Mouse (Mus musculus): ENCODE measurements around the gene Dtx3. TPM values are rescaled to one million over a fixed set of nuclear protein-coding genes. Genes with fewer than 3 reads are reported as not detected.

Gene Dtx3
- polyA plus RNA-seq, 1 experiment from 2014 or later = 234 TPM

GRCm38 (mm10) chr10:127217177-127217576 lies 21.6 kb upstream of the Dtx3 start:
- H3K9ac ChIP-seq (replicated peaks) = no peak overlapping the region
- H3K9me3 ChIP-seq = no peaks in the 10 kb centered on the region
- no peak overlapping the region for H3K4me2 ChIP-seq (replicated peaks)
- H3K27me3 ChIP-seq = no peaks in the 10 kb centered on the region
- ATAC-seq = no peak
- H3K36me3 ChIP-seq = no peaks in the 10 kb centered on the region
- H3K4me3 ChIP-seq (replicated peaks) = no peak overlapping the region
- no peaks in the 10 kb centered on the region for H3K4me1 ChIP-seq (replicated peaks)
- no peak overlapping the region for H3K27ac ChIP-seq

DNA sequence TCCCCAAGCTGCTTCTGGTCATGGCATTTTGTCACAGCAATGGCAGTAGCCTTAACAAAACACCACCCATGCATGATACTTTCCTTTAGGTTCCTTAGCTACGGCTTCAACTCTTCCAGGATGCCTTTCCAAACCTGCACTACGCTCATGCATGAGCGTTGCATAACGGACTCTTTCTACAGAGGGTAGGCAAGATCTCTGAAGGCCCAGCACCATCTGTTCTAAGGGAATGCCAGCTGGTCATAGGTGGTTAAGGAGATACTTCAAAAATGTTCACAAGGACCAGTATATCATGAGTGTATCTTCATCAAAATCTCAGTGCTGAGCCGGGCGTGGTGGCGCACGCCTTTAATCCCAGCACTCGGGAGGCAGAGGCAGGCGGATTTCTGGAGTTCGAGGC lies 20.9 kb upstream of the Dtx3 start:
- Histone ChIP-seq H3K36me3 (no peaks in the 10 kb centered on the region), H3K4me2 (replicated peaks) (no peak overlapping the region), H3K4me1 (replicated peaks) (no peaks in the 10 kb centered on the region), H3K27ac (no peak overlapping the region), H3K9ac (replicated peaks) (no peak overlapping the region), H3K27me3 (no peaks in the 10 kb centered on the region), H3K4me3 (replicated peaks) (no peak overlapping the region), H3K9me3 (no peaks in the 10 kb centered on the region)
- WGBS = 94% methylated on average over 11 of the region's 11 CpGs
- no peak for ATAC-seq

GRCm38 (mm10) chr10:127214422-127214803 lies 18.9 kb upstream of the Dtx3 start:
- Histone ChIP-seq H3K27me3 (no peaks in the 10 kb centered on the region), H3K4me2 (replicated peaks) (no peak overlapping the region), H3K4me3 (replicated peaks) (no peak overlapping the region), H3K4me1 (replicated peaks) (peaks cover 15% of the 10 kb centered on the region), H3K36me3 (no peaks in the 10 kb centered on the region), H3K9me3 (no peaks in the 10 kb centered on the region), H3K27ac (no peak overlapping the region), H3K9ac (replicated peaks) (no peak overlapping the region)
- ATAC-seq = no peak
- 67% methylated on average over 1 of the region's 1 CpGs for WGBS

- no peak overlapping the region for H3K4me3 ChIP-seq (replicated peaks)
- no peak overlapping the region for H3K9ac ChIP-seq (replicated peaks)
- 86% methylated on average over 13 of the region's 13 CpGs for WGBS
- no peak overlapping the region for H3K4me2 ChIP-seq (replicated peaks)
- H3K4me1 ChIP-seq (replicated peaks) = peaks cover 15% of the 10 kb centered on the region
- H3K9me3 ChIP-seq = no peaks in the 10 kb centered on the region
- no peak for ATAC-seq
- no peaks in the 10 kb centered on the region for H3K36me3 ChIP-seq
- no peaks in the 10 kb centered on the region for H3K27me3 ChIP-seq
- no peak overlapping the region for H3K27ac ChIP-seq
Observed at GRCm38 (mm10) chr10:127213704-127214421, 18.3 kb upstream of the Dtx3 start.

- no peaks in the 10 kb centered on the region for H3K9me3 ChIP-seq
- H3K27me3 ChIP-seq = no peaks in the 10 kb centered on the region
- H3K4me3 ChIP-seq (replicated peaks) = no peak overlapping the region
- peaks cover 15% of the 10 kb centered on the region for H3K4me1 ChIP-seq (replicated peaks)
- H3K9ac ChIP-seq (replicated peaks) = no peak overlapping the region
- H3K27ac ChIP-seq = no peak overlapping the region
- WGBS = 95% methylated on average over 8 of the region's 8 CpGs
- ATAC-seq = no peak
- H3K4me2 ChIP-seq (replicated peaks) = no peak overlapping the region
- peaks cover 5% of the 10 kb centered on the region for H3K36me3 ChIP-seq
Observed at GRCm38 (mm10) chr10:127213272-127213671, 17.7 kb upstream of the Dtx3 start.

- WGBS = under 1% methylated on average over 47 of the region's 47 CpGs
- peaks cover 21% of the 10 kb centered on the region for H3K36me3 ChIP-seq
- no peaks in the 10 kb centered on the region for H3K9me3 ChIP-seq
- ATAC-seq = peak; percentile 96
- peaks cover 15% of the 10 kb centered on the region for H3K4me1 ChIP-seq (replicated peaks)
- peak within 1 kb of the TSS; percentile 68 for H3K4me3 ChIP-seq (replicated peaks)
- peak within 1 kb of the TSS; percentile 81 for H3K9ac ChIP-seq (replicated peaks)
- H3K27me3 ChIP-seq = no peaks in the 10 kb centered on the region
- peak within 1 kb of the TSS; percentile 81 for H3K4me2 ChIP-seq (replicated peaks)
- H3K27ac ChIP-seq = no peak within 1 kb of the TSS
Observed at GRCm38 (mm10) chr10:127211414-127211854, 15.9 kb upstream of the Dtx3 start, which contains the start of gene Pip4k2c. Pip4k2c (minus strand) TSS chr10:127211585.

DNA sequence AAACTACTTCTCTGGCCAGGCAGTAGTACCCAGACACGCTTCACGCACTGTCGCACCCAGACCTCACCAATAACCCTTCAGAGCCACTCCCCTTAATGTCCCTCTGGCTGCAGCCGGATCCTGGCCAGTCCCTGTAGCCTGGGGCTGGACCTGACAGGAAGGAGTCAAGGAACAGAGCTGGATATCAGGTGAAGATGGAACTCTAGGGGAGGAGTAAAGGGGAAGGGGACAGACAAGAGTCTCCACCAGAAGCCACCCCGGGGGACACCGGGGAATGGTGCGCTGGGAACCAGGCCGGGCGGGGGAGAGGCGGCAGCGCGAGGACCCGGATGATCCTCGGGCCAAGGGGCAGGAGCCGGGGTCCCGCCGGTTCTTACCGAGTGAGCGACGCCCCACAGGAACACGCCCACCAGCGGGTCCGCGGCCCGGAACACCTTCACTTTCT lies 15.5 kb upstream of the Dtx3 start:
- peak overlapping the region; percentile 68 for H3K4me3 ChIP-seq (replicated peaks)
- under 1% methylated on average over 25 of the region's 25 CpGs for WGBS
- peak overlapping the region; percentile 81 for H3K4me2 ChIP-seq (replicated peaks)
- peak overlapping the region; percentile 81 for H3K9ac ChIP-seq (replicated peaks)
- no peaks in the 10 kb centered on the region for H3K27me3 ChIP-seq
- H3K27ac ChIP-seq = no peak overlapping the region
- no peaks in the 10 kb centered on the region for H3K9me3 ChIP-seq
- H3K4me1 ChIP-seq (replicated peaks) = peaks cover 15% of the 10 kb centered on the region
- ATAC-seq = peak; percentile 74
- H3K36me3 ChIP-seq = peaks cover 26% of the 10 kb centered on the region

- Histone ChIP-seq H3K9ac (replicated peaks) (no peak overlapping the region), H3K4me3 (replicated peaks) (peak overlapping the region; percentile 68), H3K4me2 (replicated peaks) (peak overlapping the region; percentile 81), H3K27me3 (no peaks in the 10 kb centered on the region), H3K4me1 (replicated peaks) (peaks cover 15% of the 10 kb centered on the region), H3K9me3 (no peaks in the 10 kb centered on the region), H3K27ac (no peak overlapping the region), H3K36me3 (peaks cover 35% of the 10 kb centered on the region)
- 89% methylated on average over 13 of the region's 13 CpGs for WGBS
- ATAC-seq = no peak
Observed at GRCm38 (mm10) chr10:127209928-127210570, 14.5 kb upstream of the Dtx3 start.

DNA sequence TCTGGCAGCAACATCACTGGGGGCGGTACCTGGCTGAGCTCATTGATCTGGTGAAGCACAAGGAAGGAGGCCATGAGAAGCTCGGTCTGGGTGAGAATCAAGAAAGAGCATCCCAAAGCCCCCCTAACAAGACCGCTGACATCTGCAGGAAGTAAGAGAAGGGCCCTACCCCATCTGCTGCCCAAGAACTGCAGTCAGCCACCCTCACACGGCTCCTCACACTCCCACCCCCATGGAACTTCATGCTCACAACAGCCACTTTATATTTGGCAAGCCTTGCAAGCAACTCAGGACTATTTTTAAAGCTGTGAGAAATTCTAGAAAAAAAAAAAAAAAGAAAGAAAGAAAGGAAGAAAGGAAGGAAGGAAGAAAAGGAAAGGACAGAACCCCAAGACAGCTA lies 13.4 kb upstream of the Dtx3 start:
- no peak for ATAC-seq
- H3K27ac ChIP-seq = no peak overlapping the region
- 86% methylated on average over 4 of the region's 4 CpGs for WGBS
- no peak overlapping the region for H3K4me2 ChIP-seq (replicated peaks)
- peaks cover 15% of the 10 kb centered on the region for H3K4me1 ChIP-seq (replicated peaks)
- 0 out of 2 replicates have a peak overlapping the region, but pooled peaks have one; percentile 32 for H3K9ac ChIP-seq (replicated peaks)
- no peaks in the 10 kb centered on the region for H3K27me3 ChIP-seq
- H3K4me3 ChIP-seq (replicated peaks) = no peak overlapping the region
- no peaks in the 10 kb centered on the region for H3K9me3 ChIP-seq
- H3K36me3 ChIP-seq = peaks cover 46% of the 10 kb centered on the region

GRCm38 (mm10) chr10:127205373-127205772 lies 9.8 kb upstream of the Dtx3 start:
- Histone ChIP-seq H3K4me3 (replicated peaks) (no peak overlapping the region), H3K27me3 (no peaks in the 10 kb centered on the region), H3K36me3 (peaks cover 79% of the 10 kb centered on the region), H3K4me1 (replicated peaks) (peaks cover 9% of the 10 kb centered on the region), H3K4me2 (replicated peaks) (no peak overlapping the region), H3K27ac (no peak overlapping the region), H3K9me3 (no peaks in the 10 kb centered on the region), H3K9ac (replicated peaks) (no peak overlapping the region)
- ATAC-seq = no peak
- WGBS = 90% methylated on average over 10 of the region's 10 CpGs

DNA sequence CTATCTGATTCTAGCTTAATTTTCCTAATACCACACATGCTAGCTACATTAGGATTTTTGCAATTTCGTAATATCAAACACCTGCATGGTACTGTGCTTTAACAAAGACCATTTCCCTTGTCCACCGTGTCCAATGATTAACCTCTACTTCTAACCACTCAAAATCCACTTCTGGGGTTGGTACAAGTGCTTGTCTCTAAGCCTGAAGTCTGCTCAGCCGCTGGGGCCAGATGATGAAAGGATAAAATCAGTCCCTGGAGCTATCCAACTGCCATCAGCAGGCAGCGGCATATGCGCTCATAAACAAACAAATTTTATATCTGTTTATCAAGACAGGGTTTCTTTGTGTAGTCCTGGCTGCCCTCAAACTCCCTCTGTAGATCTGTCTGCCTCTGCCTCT lies 9.1 kb upstream of the Dtx3 start:
- Histone ChIP-seq H3K4me3 (replicated peaks) (no peak overlapping the region), H3K27me3 (no peaks in the 10 kb centered on the region), H3K9me3 (no peaks in the 10 kb centered on the region), H3K4me2 (replicated peaks) (no peak overlapping the region), H3K4me1 (replicated peaks) (peaks cover under 1% of the 10 kb centered on the region), H3K9ac (replicated peaks) (no peak overlapping the region), H3K36me3 (peaks cover 87% of the 10 kb centered on the region), H3K27ac (no peak overlapping the region)
- WGBS = 92% methylated on average over 5 of the region's 5 CpGs
- ATAC-seq = no peak

GRCm38 (mm10) chr10:127203106-127203505 lies 7.6 kb upstream of the Dtx3 start:
- H3K9ac ChIP-seq (replicated peaks) = no peak overlapping the region
- H3K27ac ChIP-seq = no peak overlapping the region
- no peak for ATAC-seq
- no peaks in the 10 kb centered on the region for H3K27me3 ChIP-seq
- no peak overlapping the region for H3K4me2 ChIP-seq (replicated peaks)
- WGBS = 90% methylated on average over 3 of the region's 3 CpGs
- H3K9me3 ChIP-seq = no peaks in the 10 kb centered on the region
- no peak overlapping the region for H3K4me3 ChIP-seq (replicated peaks)
- H3K36me3 ChIP-seq = peaks cover 95% of the 10 kb centered on the region
- H3K4me1 ChIP-seq (replicated peaks) = no peaks in the 10 kb centered on the region
